Mouse (Mus musculus): ENCODE data around the gene Dnah10.
A peak's percentile ranks its signal among the peaks of the same experiment; 100 is the strongest.

DNA sequence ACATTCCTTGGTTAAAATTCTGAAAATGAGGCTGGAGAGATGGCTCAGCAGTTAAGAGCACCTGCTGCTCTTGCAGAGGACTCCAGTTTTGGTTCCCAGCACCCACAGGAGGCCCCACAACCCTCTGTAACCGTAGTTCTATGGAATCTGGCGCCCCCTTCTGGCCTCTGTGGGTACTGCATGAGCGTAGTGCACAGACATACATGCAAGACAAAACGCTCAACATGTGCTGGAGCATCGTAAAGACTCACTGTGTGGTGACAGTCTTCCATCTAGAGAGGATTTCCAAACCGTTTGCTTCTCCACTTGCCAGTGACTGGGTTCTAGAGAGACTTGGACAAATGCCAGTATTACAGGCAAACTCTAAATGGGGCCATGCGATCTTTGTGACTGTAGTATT, 60.8 kb downstream of the Dnah10 start:
- TF ChIP-seq CTCF (IDR thresholded peaks at IDR 0.05; ENCODE audit: control insufficient read depth, insufficient read depth, insufficient replicate concordance, low read depth, low read length) (peak; percentile 88), POLR2A (IDR thresholded peaks at IDR 0.05; ENCODE audit: control insufficient read depth, low read depth, low read length) (no peak)
